Mouse (Mus musculus) Patski (cell line): ENCODE data around the gene Lancl2. TPM values are rescaled to one million over a fixed set of nuclear protein-coding genes. Genes with fewer than 3 reads are reported as not detected.

Source experiments
- ATAC-seq: fragments of 100-300 bp; one replicate; pipeline ENCODE4 v1.8.0; 2021
- CTCF ChIA-PET: fragments of 350-600 bp; sonication (Branson Sonifier 250); formaldehyde crosslinking; loops from one replicate; lab custom pipeline; 2022; ENCODE audit warnings: inconsistent platforms; lab: Charles Lee
- POLR2A ChIA-PET: fragments of 350-600 bp; sonication (Branson Sonifier 250); formaldehyde crosslinking; loops from one replicate; lab custom pipeline; 2022; ENCODE audit warnings: antibody characterized with exemption, inconsistent platforms; lab: Charles Lee
- DNase-seq: peaks from one replicate; pipeline ENCODE4 v3.0.0-alpha.2; 2011; ENCODE audit warnings: low read depth, low spot score
- H3K27me3 ChIP-seq: fragments of 371-371 bp; one replicate; pipeline ENCODE4 v1.5.1; 2021
- CTCF ChIP-seq: fragments of 100-300 bp; IDR thresholded peaks from one replicate; pipeline ENCODE4 v1.5.1; 2021
- in situ Hi-C: fragments of 300-500 bp; cut with MboI; formaldehyde crosslinking; loops from 3 replicates; pipeline ENCODE4 v1.11.1; 2018; ENCODE audit warnings: low pct_unique_long_range_greater_than_20kb, mixed read lengths
- polyA plus RNA-seq: library from polyadenylated mRNA; unstranded; gene quantifications from one replicate; pipeline ENCODE4 v1.2.3, GENCODE M21; 2021

Lancl2 gene
- polyA plus RNA-seq, 1 experiment from 2014 or later: 24.8 TPM

GRCm38 (mm10) chr6:57721347-57721746, 19.0 kb downstream of the Lancl2 start:
- ChIA-PET CTCF (no interaction called here), POLR2A (no interaction called here)
- in situ Hi-C loops: no loop called here
- DNase-seq (no peak), ATAC-seq (no peak)
- no peak for TF ChIP-seq CTCF
- H3K27me3 ChIP-seq: no peaks in the 10 kb centered on the region

DNA sequence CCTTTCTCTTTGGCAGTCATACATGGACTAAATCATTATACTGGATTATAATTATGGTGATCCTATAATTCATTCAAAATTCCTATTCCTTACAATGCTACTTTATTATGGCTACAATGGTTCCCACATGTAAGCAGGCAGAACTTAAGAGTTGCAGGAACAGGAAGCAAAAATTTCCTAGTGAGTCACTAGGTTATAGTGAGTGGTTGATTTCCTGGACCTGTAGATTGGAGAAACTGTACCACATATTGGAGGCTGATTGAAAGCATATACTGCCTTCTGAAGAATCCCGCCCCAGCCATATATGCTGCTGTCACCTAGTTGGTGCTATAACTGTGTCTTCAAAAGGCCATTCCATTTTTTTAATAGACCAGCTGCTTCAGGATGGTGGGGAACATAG, 40.4 kb downstream of the Lancl2 start:
- ChIA-PET POLR2A (no interaction called here), CTCF (interaction anchor here (1.2 to 1.6 kb wide), 2 partner anchors 116 to 121 kb away, joined by 4 to 6 read pairs; no protein-coding TSS in a partner anchor)
- in situ Hi-C loops: loop anchor here (10.0 kb wide), 1 partner anchor 122 kb away; no protein-coding TSS in a partner anchor
- no peaks in the 10 kb centered on the region for H3K27me3 ChIP-seq
- no peak for DNase-seq
- ATAC-seq: no peak
- TF ChIP-seq CTCF: no peak

DNA sequence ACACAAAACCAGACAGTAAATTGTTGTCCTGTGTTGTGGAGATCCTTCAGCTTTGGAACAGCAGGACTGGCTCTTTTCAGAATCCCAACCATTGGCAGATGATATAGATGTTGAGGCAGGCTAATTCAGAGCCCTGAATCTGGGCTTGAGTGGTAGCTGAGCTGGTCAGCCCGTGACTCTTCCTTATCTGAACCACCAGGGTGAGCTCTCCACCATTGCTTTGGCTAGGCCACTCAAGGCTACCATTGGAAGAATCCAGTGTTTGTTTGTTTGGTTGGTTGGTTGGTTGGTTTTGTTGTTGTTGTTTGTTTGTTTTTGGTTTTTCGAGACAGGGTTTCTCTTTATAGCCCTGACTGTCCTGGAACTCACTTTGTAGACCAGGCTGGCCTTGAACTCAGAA, 41.0 kb downstream of the Lancl2 start:
- H3K27me3 ChIP-seq: no peaks in the 10 kb centered on the region
- DNase-seq (no peak), ATAC-seq (peak; percentile 90)
- in situ Hi-C loops: loop anchor here (10.0 kb wide), 1 partner anchor 121 kb away; no protein-coding TSS in a partner anchor
- TF ChIP-seq CTCF: peak; percentile 75
- CTCF ChIA-PET: interaction anchor here (1.2 to 1.6 kb wide), 2 partner anchors 116 to 120 kb away, joined by 4 to 6 read pairs; no protein-coding TSS in a partner anchor
- POLR2A ChIA-PET: no interaction called here

DNA sequence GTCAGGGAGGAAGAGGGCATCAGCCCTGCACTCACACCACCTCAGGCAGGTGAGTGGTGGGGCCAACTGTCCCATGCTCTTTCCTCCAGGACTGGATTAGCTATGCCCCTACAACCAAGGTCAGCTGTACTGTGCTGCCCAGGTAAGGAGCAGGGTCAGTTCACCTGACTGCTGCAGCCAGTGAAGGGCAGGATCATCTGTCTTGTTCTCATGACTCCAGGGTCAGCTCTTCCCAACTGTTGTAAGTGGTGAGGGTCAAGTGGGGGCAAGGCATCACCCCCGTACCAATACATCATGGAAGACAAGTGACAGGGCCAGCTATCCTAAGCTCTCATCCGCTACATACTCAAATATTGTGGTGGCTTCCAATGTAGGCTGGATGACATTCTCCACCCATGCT, 41.8 kb downstream of the Lancl2 start:
- no peaks in the 10 kb centered on the region for H3K27me3 ChIP-seq
- no peak for TF ChIP-seq CTCF
- POLR2A ChIA-PET: no interaction called here
- in situ Hi-C loops: loop anchor here (10.0 kb wide), 1 partner anchor 121 kb away; no protein-coding TSS in a partner anchor
- CTCF ChIA-PET: interaction anchor here (1.2 to 1.6 kb wide), 3 partner anchors 31 to 120 kb away, joined by 3 to 6 read pairs (median 4); no protein-coding TSS in a partner anchor
- no peak for DNase-seq
- no peak for ATAC-seq

DNA sequence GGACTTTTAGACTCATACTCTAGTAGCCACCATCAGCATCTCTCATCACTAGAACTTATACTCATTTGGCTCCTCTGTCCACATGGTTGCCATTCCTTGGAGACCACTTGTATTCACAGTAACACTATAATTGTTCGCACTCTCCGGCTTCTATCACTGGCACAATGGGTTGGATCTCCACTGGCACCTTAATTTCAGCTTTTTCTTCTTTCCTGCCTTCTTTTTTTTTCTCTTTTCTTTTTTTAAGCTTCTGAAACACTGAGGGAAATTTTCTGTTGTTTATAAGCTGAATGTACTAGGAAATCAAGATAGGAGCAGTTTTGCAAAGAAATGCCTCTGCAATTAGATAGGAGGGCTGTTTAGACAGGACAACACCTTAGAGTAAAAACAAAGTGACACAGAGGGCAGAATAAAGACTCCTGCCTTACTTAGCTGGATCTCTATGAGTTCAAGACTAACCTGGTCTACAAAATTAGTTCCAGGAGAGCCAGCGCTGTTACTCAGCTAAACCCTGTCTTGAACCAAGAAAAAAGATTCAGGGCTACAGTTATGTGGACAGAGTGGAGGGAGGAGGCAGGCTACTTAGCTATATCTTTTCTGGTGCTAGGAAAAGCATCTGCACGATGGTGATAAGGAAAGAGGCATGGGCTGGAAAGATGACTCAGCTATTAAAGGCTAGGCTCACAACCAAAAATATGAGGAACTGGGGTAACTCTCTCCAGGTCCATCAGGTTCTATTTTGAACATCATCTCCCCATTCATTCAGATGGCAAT, 42.8 kb downstream of the Lancl2 start:
- CTCF ChIA-PET: interaction anchor here (1.0 to 2.3 kb wide), 3 partner anchors 11 to 113 kb away, joined by 3 to 6 read pairs (median 3); no protein-coding TSS in a partner anchor

GRCm38 (mm10) chr6:57745748-57746129, 43.4 kb downstream of the Lancl2 start:
- in situ Hi-C loops: loop anchor here (10.0 kb wide), 1 partner anchor 119 kb away; no protein-coding TSS in a partner anchor
- no peaks in the 10 kb centered on the region for H3K27me3 ChIP-seq
- no peak for TF ChIP-seq CTCF
- POLR2A ChIA-PET: no interaction called here
- ATAC-seq: no peak
- CTCF ChIA-PET: interaction anchor here (1.0 to 2.3 kb wide), 3 partner anchors 10 to 113 kb away, joined by 3 to 6 read pairs (median 3); no protein-coding TSS in a partner anchor
- DNase-seq: no peak

More for the DNA sequence above, 42.8 kb downstream of the Lancl2 start:
- POLR2A ChIA-PET: no interaction called here
- no peak for TF ChIP-seq CTCF
- no peaks in the 10 kb centered on the region for H3K27me3 ChIP-seq
- ATAC-seq (no peak), DNase-seq (no peak)
- in situ Hi-C loops: loop anchor here (10.0 kb wide), 1 partner anchor 120 kb away; no protein-coding TSS in a partner anchor

- ATAC-seq: no peak
- CTCF ChIA-PET: no interaction called here
- no peaks in the 10 kb centered on the region for H3K27me3 ChIP-seq
- in situ Hi-C loops: no loop called here
- POLR2A ChIA-PET: no interaction called here
- no peak for DNase-seq
- TF ChIP-seq CTCF: no peak
Observed at GRCm38 (mm10) chr6:57753962-57754759, 51.8 kb downstream of the Lancl2 start.

DNA sequence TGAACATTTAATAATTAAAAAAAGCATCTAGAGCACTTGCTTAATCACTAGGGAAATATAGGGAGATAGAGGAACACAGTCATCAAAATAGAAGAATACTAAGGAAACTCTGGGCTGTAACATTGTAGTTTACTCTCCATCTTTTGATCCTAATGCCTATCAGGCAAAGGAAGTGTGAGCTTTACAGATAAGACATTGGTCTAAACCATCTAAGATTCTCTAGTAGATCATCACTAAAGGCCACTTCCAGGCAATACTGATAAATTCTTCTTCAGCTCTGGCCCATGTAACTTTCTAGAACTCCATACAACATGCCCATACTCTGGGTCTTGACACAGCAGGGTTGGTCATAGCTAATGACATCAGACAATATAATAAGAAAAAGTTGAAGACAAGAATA, 60.7 kb downstream of the Lancl2 start:
- ATAC-seq (no peak), DNase-seq (no peak)
- ChIA-PET POLR2A (no interaction called here), CTCF (interaction anchor here (1.6 kb wide), 1 partner anchor 11 kb away, joined by 4 read pairs; no protein-coding TSS in a partner anchor)
- in situ Hi-C loops: no loop called here
- TF ChIP-seq CTCF: no peak
- H3K27me3 ChIP-seq: no peaks in the 10 kb centered on the region

GRCm38 (mm10) chr6:57765095-57765878, 62.9 kb downstream of the Lancl2 start:
- ATAC-seq (no peak), DNase-seq (no peak)
- TF ChIP-seq CTCF: no peak
- H3K27me3 ChIP-seq: no peaks in the 10 kb centered on the region
- in situ Hi-C loops: no loop called here
- ChIA-PET CTCF (no interaction called here), POLR2A (no interaction called here)

- in situ Hi-C loops: no loop called here
Observed at GRCm38 (mm10) chr6:57766287-57766686, 63.9 kb downstream of the Lancl2 start.

More at GRCm38 (mm10) chr6:57766287-57766686, 63.9 kb downstream of the Lancl2 start:
- no peaks in the 10 kb centered on the region for H3K27me3 ChIP-seq
- ChIA-PET POLR2A (no interaction called here), CTCF (no interaction called here)
- TF ChIP-seq CTCF: no peak
- DNase-seq (no peak), ATAC-seq (no peak)
